Mouse (Mus musculus): ENCODE results near the gene Nrip2. TPM values are rescaled to one million over a fixed set of nuclear protein-coding genes. Genes with fewer than 3 reads are reported as not detected.

Gene Nrip2
- polyA plus RNA-seq, 1 experiment from 2014 or later = 2.9 TPM

GRCm38 (mm10) chr6:128432356-128432915, 33.3 kb downstream of the Nrip2 start:
- no peaks in the 10 kb centered on the region for H3K9me3 ChIP-seq
- DNase-seq (ENCODE audit: extremely low spot score, low spot score) = no peak
- WGBS = 94% methylated on average over 13 of the region's 13 CpGs
- H3K4me1 ChIP-seq = peaks cover 13% of the 10 kb centered on the region
- H3K27ac ChIP-seq = no peak overlapping the region
- peaks cover 94% of the 10 kb centered on the region for H3K36me3 ChIP-seq (replicated peaks)
- no peaks in the 10 kb centered on the region for H3K27me3 ChIP-seq (ENCODE audit: poor library complexity, severe bottlenecking)
- H3K4me3 ChIP-seq = no peak overlapping the region

GRCm38 (mm10) chr6:128433566-128433965, 34.5 kb downstream of the Nrip2 start:
- Histone ChIP-seq H3K4me3 (no peak overlapping the region), H3K27ac (no peak overlapping the region), H3K36me3 (replicated peaks) (peaks cover 83% of the 10 kb centered on the region), H3K4me1 (peaks cover 15% of the 10 kb centered on the region), H3K27me3 (ENCODE audit: poor library complexity, severe bottlenecking) (no peaks in the 10 kb centered on the region), H3K9me3 (no peaks in the 10 kb centered on the region)
- no peak for DNase-seq (ENCODE audit: extremely low spot score, low spot score)
- WGBS = 93% methylated on average over 13 of the region's 13 CpGs

GRCm38 (mm10) chr6:128435474-128435873, 36.4 kb downstream of the Nrip2 start:
- no peak overlapping the region for H3K27ac ChIP-seq
- no peak overlapping the region for H3K4me3 ChIP-seq
- DNase-seq (ENCODE audit: extremely low spot score, low spot score) = no peak
- H3K27me3 ChIP-seq (ENCODE audit: poor library complexity, severe bottlenecking) = peaks cover 16% of the 10 kb centered on the region
- H3K36me3 ChIP-seq (replicated peaks) = peaks cover 64% of the 10 kb centered on the region
- no peaks in the 10 kb centered on the region for H3K9me3 ChIP-seq
- peaks cover 23% of the 10 kb centered on the region for H3K4me1 ChIP-seq
- 95% methylated on average over 5 of the region's 5 CpGs for WGBS

GRCm38 (mm10) chr6:128436356-128437005, 37.4 kb downstream of the Nrip2 start:
- WGBS = 97% methylated on average over 8 of the region's 8 CpGs
- peaks cover 23% of the 10 kb centered on the region for H3K4me1 ChIP-seq
- H3K4me3 ChIP-seq = peak overlapping the region; percentile 99

GRCm38 (mm10) chr6:128437288-128437687, 38.2 kb downstream of the Nrip2 start:
- 7% methylated on average over 10 of the region's 10 CpGs for WGBS
- Histone ChIP-seq H3K27me3 (ENCODE audit: poor library complexity, severe bottlenecking) (peaks cover 17% of the 10 kb centered on the region), H3K36me3 (replicated peaks) (peaks cover 46% of the 10 kb centered on the region), H3K9me3 (no peaks in the 10 kb centered on the region), H3K4me1 (peaks cover 23% of the 10 kb centered on the region), H3K27ac (peak overlapping the region; percentile 99), H3K4me3 (peak overlapping the region; percentile 99)
- no peak for DNase-seq (ENCODE audit: extremely low spot score, low spot score)

More at GRCm38 (mm10) chr6:128436356-128437005, 37.4 kb downstream of the Nrip2 start:
- Histone ChIP-seq H3K36me3 (replicated peaks) (peaks cover 54% of the 10 kb centered on the region), H3K9me3 (no peaks in the 10 kb centered on the region), H3K27ac (peak overlapping the region; percentile 99), H3K27me3 (ENCODE audit: poor library complexity, severe bottlenecking) (peaks cover 17% of the 10 kb centered on the region)
- no peak for DNase-seq (ENCODE audit: extremely low spot score, low spot score)

GRCm38 (mm10) chr6:128437731-128438316, 38.7 kb downstream of the Nrip2 start:
- peak overlapping the region; percentile 99 for H3K27ac ChIP-seq

GRCm38 (mm10) chr6:128438317-128438870, 39.3 kb downstream of the Nrip2 start, which contains the start of gene Fkbp4:
Fkbp4 (minus strand) TSS chr6:128438677.
- H3K4me3 ChIP-seq = peak within 1 kb of the TSS; percentile 99
- peaks cover 35% of the 10 kb centered on the region for H3K36me3 ChIP-seq (replicated peaks)
- DNase-seq (ENCODE audit: extremely low spot score, low spot score) = peak; percentile 89
- no peaks in the 10 kb centered on the region for H3K9me3 ChIP-seq
- H3K4me1 ChIP-seq = peaks cover 23% of the 10 kb centered on the region
- under 1% methylated on average over 66 of the region's 67 CpGs for WGBS
- peak within 1 kb of the TSS; percentile 99 for H3K27ac ChIP-seq
- peaks cover 17% of the 10 kb centered on the region for H3K27me3 ChIP-seq (ENCODE audit: poor library complexity, severe bottlenecking)

More at GRCm38 (mm10) chr6:128437731-128438316, 38.7 kb downstream of the Nrip2 start:
- peaks cover 23% of the 10 kb centered on the region for H3K4me1 ChIP-seq
- H3K27me3 ChIP-seq (ENCODE audit: poor library complexity, severe bottlenecking) = peaks cover 17% of the 10 kb centered on the region
- peak overlapping the region; percentile 99 for H3K4me3 ChIP-seq
- WGBS = under 1% methylated on average over 52 of the region's 52 CpGs
- DNase-seq (ENCODE audit: extremely low spot score, low spot score) = peak; percentile 79
- H3K36me3 ChIP-seq (replicated peaks) = peaks cover 40% of the 10 kb centered on the region
- H3K9me3 ChIP-seq = no peaks in the 10 kb centered on the region

GRCm38 (mm10) chr6:128438871-128439341, 39.8 kb downstream of the Nrip2 start:
- peaks cover 23% of the 10 kb centered on the region for H3K4me1 ChIP-seq
- no peak for DNase-seq (ENCODE audit: extremely low spot score, low spot score)
- peaks cover 30% of the 10 kb centered on the region for H3K36me3 ChIP-seq (replicated peaks)
- peak overlapping the region; percentile 99 for H3K4me3 ChIP-seq
- WGBS = 34% methylated on average over 18 of the region's 18 CpGs
- no peaks in the 10 kb centered on the region for H3K9me3 ChIP-seq
- peak overlapping the region; percentile 99 for H3K27ac ChIP-seq
- H3K27me3 ChIP-seq (ENCODE audit: poor library complexity, severe bottlenecking) = peaks cover 17% of the 10 kb centered on the region

GRCm38 (mm10) chr6:128440238-128440637, 41.1 kb downstream of the Nrip2 start:
- DNase-seq (ENCODE audit: extremely low spot score, low spot score) = no peak
- no peak overlapping the region for H3K27ac ChIP-seq
- no peaks in the 10 kb centered on the region for H3K9me3 ChIP-seq
- peaks cover 23% of the 10 kb centered on the region for H3K4me1 ChIP-seq
- H3K36me3 ChIP-seq (replicated peaks) = peaks cover 16% of the 10 kb centered on the region
- 98% methylated on average over 2 of the region's 2 CpGs for WGBS
- peaks cover 17% of the 10 kb centered on the region for H3K27me3 ChIP-seq (ENCODE audit: poor library complexity, severe bottlenecking)
- H3K4me3 ChIP-seq = no peak overlapping the region

GRCm38 (mm10) chr6:128445761-128446535, 46.9 kb downstream of the Nrip2 start:
- Histone ChIP-seq H3K9me3 (no peaks in the 10 kb centered on the region), H3K36me3 (replicated peaks) (no peaks in the 10 kb centered on the region), H3K4me3 (peak overlapping the region; percentile 31), H3K27ac (peak overlapping the region; percentile 46; the same call in 1 of the 2 replicates), H3K27me3 (ENCODE audit: poor library complexity, severe bottlenecking) (no peaks in the 10 kb centered on the region), H3K4me1 (peaks cover 8% of the 10 kb centered on the region)
- DNase-seq (ENCODE audit: extremely low spot score, low spot score) = peak; percentile 45
- 14% methylated on average over 14 of the region's 14 CpGs for WGBS

- DNase-seq (ENCODE audit: extremely low spot score, low spot score) = no peak
- H3K9me3 ChIP-seq = no peaks in the 10 kb centered on the region
- no peaks in the 10 kb centered on the region for H3K27me3 ChIP-seq (ENCODE audit: poor library complexity, severe bottlenecking)
- WGBS = 98% methylated on average over 5 of the region's 5 CpGs
- H3K4me1 ChIP-seq = peaks cover 8% of the 10 kb centered on the region
- no peak overlapping the region for H3K4me3 ChIP-seq
- H3K36me3 ChIP-seq (replicated peaks) = no peaks in the 10 kb centered on the region
- no peak overlapping the region for H3K27ac ChIP-seq
These were observed 48.0 kb downstream of the Nrip2 start for GRCm38 (mm10) chr6:128447063-128447462.
